Mouse (Mus musculus): ENCODE results near the gene Bahd1. TPM values are rescaled to one million over a fixed set of nuclear protein-coding genes. Genes with fewer than 3 reads are reported as not detected.

Bahd1 gene
- total RNA-seq, 2 experiments from 2014 or later, result 40.3 to 42.3 TPM

GRCm38 (mm10) chr2:118941341-118941740 lies 41.2 kb downstream of the Bahd1 start:
- no peak for DNase-seq

- DNase-seq, result no peak
Observed at GRCm38 (mm10) chr2:118943232-118943631, 43.1 kb downstream of the Bahd1 start.

- DNase-seq, result no peak
Observed at GRCm38 (mm10) chr2:118948818-118949217, 48.6 kb downstream of the Bahd1 start.

GRCm38 (mm10) chr2:118949699-118950098 lies 49.5 kb downstream of the Bahd1 start:
- DNase-seq, result no peak

GRCm38 (mm10) chr2:118956497-118956896 lies 56.3 kb downstream of the Bahd1 start:
- peak; percentile 30 to 44 for DNase-seq

- no peak for DNase-seq
Observed at GRCm38 (mm10) chr2:118959644-118960043, 59.5 kb downstream of the Bahd1 start.

GRCm38 (mm10) chr2:118960413-118960812 lies 60.2 kb downstream of the Bahd1 start:
- no peak for DNase-seq

GRCm38 (mm10) chr2:118961546-118961945 lies 61.4 kb downstream of the Bahd1 start:
- peak; percentile 76 to 78 for DNase-seq

GRCm38 (mm10) chr2:118963007-118963675 lies 63.0 kb downstream of the Bahd1 start:
- DNase-seq, result no peak

GRCm38 (mm10) chr2:118963676-118964012 lies 63.5 kb downstream of the Bahd1 start:
- no peak for DNase-seq

GRCm38 (mm10) chr2:118969585-118970147 lies 69.5 kb downstream of the Bahd1 start:
- no peak for DNase-seq

- DNase-seq, result no peak
Observed at GRCm38 (mm10) chr2:118972048-118972447, 71.9 kb downstream of the Bahd1 start.

GRCm38 (mm10) chr2:118972687-118973376 lies 72.7 kb downstream of the Bahd1 start:
- DNase-seq, result peak; percentile 92

Other genes starting within 250 kb of the Bahd1 start
- 10 to 100 TPM; 17.9 to 26.0 TPM for gene Pak6, start 237.1 kb upstream of the Bahd1 start, total RNA-seq (2021)
- under 1 TPM; 0.10 to 0.30 TPM for gene Ankrd63, start 196.4 kb upstream of the Bahd1 start, total RNA-seq (2021)
- gene Plcb2, start 171.9 kb upstream of the Bahd1 start, total RNA-seq (2021), result 1 to 10 TPM; 1.4 to 1.7 TPM
- 10 to 100 TPM; 35.5 to 40.5 TPM for gene Inafm2, start 154.6 kb upstream of the Bahd1 start, total RNA-seq (2021)
- gene Ccdc9b, start 137.7 kb upstream of the Bahd1 start, total RNA-seq (2021), result 1 to 10 TPM; 4.8 to 5.6 TPM
- not detected for gene Phgr1, start 127.6 kb upstream of the Bahd1 start, total RNA-seq (2021)
- 10 to 100 TPM; 20.6 to 26.4 TPM for gene Disp2, start 120.7 kb upstream of the Bahd1 start, total RNA-seq (2021)
- gene Knstrn, start 86.4 kb upstream of the Bahd1 start, total RNA-seq (2021), result 1 to 10 TPM; 5.8 to 6.6 TPM
- 100 to 1,000 TPM; 171 to 443 TPM for gene Ivd, start 38.4 kb upstream of the Bahd1 start, total RNA-seq (2021)
- gene Chst14, start 26.1 kb downstream of the Bahd1 start, total RNA-seq (2021), result 10 to 100 TPM in 1 of 2 experiments, 1 to 10 TPM in 1; 9.7 to 15.0 TPM
- 10 to 100 TPM; 16.7 to 18.8 TPM for gene Ccdc32, start 129.0 kb downstream of the Bahd1 start, total RNA-seq (2021)
- 1 to 10 TPM; 5.0 to 5.1 TPM for gene Rpusd2, start 134.4 kb downstream of the Bahd1 start, total RNA-seq (2021)
- gene Knl1, start 146.7 kb downstream of the Bahd1 start, total RNA-seq (2021), result 1 to 10 TPM; 2.1 to 2.4 TPM
- gene Rad51, start 212.4 kb downstream of the Bahd1 start, total RNA-seq (2021), result 1 to 10 TPM; 2.2 to 3.3 TPM

All from adrenal gland, postnatal 36 days (tissue).